Mouse (Mus musculus): ENCODE measurements around the gene Cables2.
A peak's percentile ranks its signal among the peaks of the same experiment; 100 is the strongest.
"Not testable (repeated sequence)": the region's sequence is repeated elsewhere in the genome, so short reads cannot be mapped to it uniquely, and the experiment has no call there.

Gene Cables2

GRCm38 (mm10) chr2:180277773-180278320 is 4.6 kb upstream of the Cables2 start:
- DNase-seq (ENCODE audit: low read depth): no peak

GRCm38 (mm10) chr2:180276851-180277259 is 3.6 kb upstream of the Cables2 start:
- peak; percentile 41 for DNase-seq (ENCODE audit: low read depth)

- no peak for DNase-seq (ENCODE audit: low read depth)
Measured at GRCm38 (mm10) chr2:180276385-180276784, 3.1 kb upstream of the Cables2 start.

- DNase-seq (ENCODE audit: low read depth): peak; percentile 77
Measured at GRCm38 (mm10) chr2:180275836-180276235, 2.5 kb upstream of the Cables2 start.

- no peak for DNase-seq (ENCODE audit: low read depth)
Measured at GRCm38 (mm10) chr2:180274523-180274922, 1.2 kb upstream of the Cables2 start.

GRCm38 (mm10) chr2:180272884-180273321 is 393 bp downstream of the Cables2 start:
- no peak for DNase-seq (ENCODE audit: low read depth)

- no peak for DNase-seq (ENCODE audit: low read depth)
Measured at GRCm38 (mm10) chr2:180271804-180272395, 1.4 kb downstream of the Cables2 start.

- no peak for DNase-seq (ENCODE audit: low read depth)
Measured at GRCm38 (mm10) chr2:180270537-180271255, 2.6 kb downstream of the Cables2 start.

- DNase-seq (ENCODE audit: low read depth): no peak
Measured at GRCm38 (mm10) chr2:180269329-180269728, 4.0 kb downstream of the Cables2 start.

GRCm38 (mm10) chr2:180267955-180268354 is 5.3 kb downstream of the Cables2 start:
- no peak for DNase-seq (ENCODE audit: low read depth)

GRCm38 (mm10) chr2:180262891-180263290 is 10.4 kb downstream of the Cables2 start:
- DNase-seq (ENCODE audit: low read depth): no peak

- DNase-seq (ENCODE audit: low read depth): no peak
Measured at GRCm38 (mm10) chr2:180262441-180262840, 10.9 kb downstream of the Cables2 start.

GRCm38 (mm10) chr2:180261901-180262300 is 11.4 kb downstream of the Cables2 start:
- no peak for DNase-seq (ENCODE audit: low read depth)

GRCm38 (mm10) chr2:180260610-180261480 is 12.5 kb downstream of the Cables2 start:
- no peak for DNase-seq (ENCODE audit: low read depth)

GRCm38 (mm10) chr2:180259826-180260609 is 13.3 kb downstream of the Cables2 start:
- not testable (repeated sequence) for DNase-seq (ENCODE audit: low read depth)

GRCm38 (mm10) chr2:180258951-180259484 is 14.3 kb downstream of the Cables2 start:
- not testable (repeated sequence) for DNase-seq (ENCODE audit: low read depth)

- no peak for DNase-seq (ENCODE audit: low read depth)
Measured at GRCm38 (mm10) chr2:180257963-180258865, 15.1 kb downstream of the Cables2 start.

GRCm38 (mm10) chr2:180257001-180257521 is 16.2 kb downstream of the Cables2 start, which contains the start of gene Rps21:
Rps21 (plus strand) TSS chr2:180257377.
- DNase-seq (ENCODE audit: low read depth): peak; percentile 97

GRCm38 (mm10) chr2:180256296-180257000 is 16.8 kb downstream of the Cables2 start:
- DNase-seq (ENCODE audit: low read depth): no peak

Data from c-Kit-positive CD71-negative TER-119-negative erythroid progenitor cells, embryonic 14.5 days (primary cell).